Mouse (Mus musculus): ENCODE data around the gene Vps9d1. TPM values are rescaled to one million over a fixed set of nuclear protein-coding genes. Genes with fewer than 3 reads are reported as not detected.
"Not testable (repeated sequence)": the region's sequence is repeated elsewhere in the genome, so short reads cannot be mapped to it uniquely, and the experiment has no call there.

Gene Vps9d1
- total RNA-seq, 2 experiments from 2014 or later = 29.9 to 31.2 TPM

DNA sequence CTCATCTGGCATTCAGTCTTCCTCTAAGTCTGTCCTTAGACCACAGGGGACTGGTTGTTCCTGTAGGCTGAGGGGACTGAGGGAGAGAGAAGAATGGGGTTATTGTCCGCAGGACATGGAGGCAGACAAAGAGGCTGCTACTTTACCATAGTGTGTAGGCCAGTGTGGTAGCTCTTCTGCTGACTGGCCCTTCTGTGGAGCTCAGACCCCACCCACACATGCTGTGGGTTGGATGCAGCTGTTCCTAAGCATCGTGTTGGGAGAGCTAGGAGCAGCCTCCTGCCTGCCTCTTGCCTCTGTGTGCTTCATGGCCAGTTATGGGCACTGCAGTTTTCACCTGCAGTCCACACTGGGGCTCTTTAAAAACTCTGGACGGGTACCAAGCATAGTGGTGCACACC lies 3.0 kb upstream of the Vps9d1 start:
- intact Hi-C loops (cut with DNase I) = no loop called here
- DNase-seq (ENCODE audit: low spot score) = no peak

DNA sequence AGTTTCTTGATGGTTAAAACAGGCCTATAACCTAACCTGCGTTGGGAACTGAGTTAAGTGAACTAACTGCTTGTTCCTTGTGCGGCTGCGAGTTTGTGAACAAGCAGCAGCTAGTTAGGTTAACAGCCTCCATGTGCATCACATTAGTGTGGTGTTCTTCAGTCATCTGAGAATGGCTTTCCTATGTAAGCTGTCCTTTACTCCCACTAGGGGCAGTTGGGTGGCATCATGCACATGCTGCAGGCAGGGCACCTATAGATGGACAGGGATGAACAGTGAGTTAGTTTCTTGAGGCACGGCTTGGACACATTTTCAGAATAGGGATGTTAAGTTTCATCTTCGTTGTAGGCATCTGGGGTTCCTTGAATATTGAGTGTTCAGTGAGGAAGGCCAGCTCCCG lies 1.0 kb upstream of the Vps9d1 start:
- intact Hi-C loops (cut with DNase I) = no loop called here
- DNase-seq (ENCODE audit: low spot score) = no peak

DNA sequence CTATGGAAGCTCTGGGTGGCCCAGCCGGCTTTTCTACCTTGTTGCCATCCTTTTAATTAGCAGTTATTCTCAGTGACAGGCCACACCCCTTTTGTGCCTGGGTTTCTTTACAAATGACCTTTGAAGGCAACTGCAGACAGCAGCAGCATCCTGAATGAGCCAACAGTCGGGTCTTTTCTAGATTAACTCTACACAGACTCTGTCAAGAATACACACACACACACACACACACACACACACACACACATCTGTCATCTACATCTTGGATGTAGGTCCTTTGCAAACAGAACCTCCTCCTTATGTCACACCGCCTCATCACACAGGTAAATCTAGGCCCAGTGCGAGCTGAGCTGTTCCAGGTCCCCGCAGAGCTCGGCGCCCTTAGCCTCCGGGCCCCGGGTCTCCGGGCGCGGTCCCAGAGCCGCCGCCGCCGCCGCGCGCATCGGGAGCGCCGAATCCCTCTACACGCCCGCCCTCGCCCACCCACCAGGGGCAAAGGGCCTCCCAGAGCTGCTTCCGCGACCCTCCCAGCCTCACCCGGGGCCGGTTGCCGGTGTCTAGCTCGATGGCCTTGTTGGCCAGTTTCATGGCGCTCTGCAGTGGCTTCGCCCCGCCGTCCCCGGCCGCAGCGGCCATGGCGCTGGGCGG lies 573 bp downstream of the Vps9d1 start:
- no peak for DNase-seq (ENCODE audit: low spot score)
- intact Hi-C loops (cut with DNase I) = loop anchor here (5.0 kb wide), 1 partner anchor 41 kb away; the partner anchor contains the start of genes Chmp1a and Spata33

- intact Hi-C loops (cut with DNase I) = loop anchor here (5.0 kb wide), 1 partner anchor 41 kb away; the partner anchor contains the start of genes Chmp1a and Spata33
- DNase-seq (ENCODE audit: low spot score) = no peak
Measured at GRCm38 (mm10) chr8:123252925-123253324, 1.2 kb downstream of the Vps9d1 start.

- no peak for DNase-seq (ENCODE audit: low spot score)
- intact Hi-C loops (cut with DNase I) = loop anchor here (5.0 kb wide), 1 partner anchor 39 kb away; the partner anchor contains the start of genes Chmp1a and Spata33
Measured at GRCm38 (mm10) chr8:123250940-123251339, 3.2 kb downstream of the Vps9d1 start.

DNA sequence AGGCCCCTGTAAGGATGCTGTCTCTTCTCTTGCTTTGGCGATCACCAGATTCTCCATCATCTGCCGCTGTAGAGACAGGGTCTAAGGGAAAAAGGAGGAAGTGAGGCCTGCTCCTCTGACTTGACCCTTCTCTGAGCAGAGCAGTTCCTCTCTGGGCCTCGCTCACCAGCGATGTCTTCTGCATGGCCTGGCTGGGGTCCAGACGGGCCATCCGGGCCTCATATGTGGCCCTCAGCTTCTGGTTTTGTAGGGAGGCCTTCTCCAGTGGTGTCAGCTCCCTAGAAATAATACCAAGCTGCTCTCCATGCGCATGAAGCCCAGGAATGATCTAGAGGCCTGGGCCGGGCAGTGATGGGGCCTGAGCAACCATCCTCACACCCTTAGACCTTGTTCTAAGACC lies 5.6 kb downstream of the Vps9d1 start:
- no peak for DNase-seq (ENCODE audit: low spot score)
- intact Hi-C loops (cut with DNase I) = no loop called here

DNA sequence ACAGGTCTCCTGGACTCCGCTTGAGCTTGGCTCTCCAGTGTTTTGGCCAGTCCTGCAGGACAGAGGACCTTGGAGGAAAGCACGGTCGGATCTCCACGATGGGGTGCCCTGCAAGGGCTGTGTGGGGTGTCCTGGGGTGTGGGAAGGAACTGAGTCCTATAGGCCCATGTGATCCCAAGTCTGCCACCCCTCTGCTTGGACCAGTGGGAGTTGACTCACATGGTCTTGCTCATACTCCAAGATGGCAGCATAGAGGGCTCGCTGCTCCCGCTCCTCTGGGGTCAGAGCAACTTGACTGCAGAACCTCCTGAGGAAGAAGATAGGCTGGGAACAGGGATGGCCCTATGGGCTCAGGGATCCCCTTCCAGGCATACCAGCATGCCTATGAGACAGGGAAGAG lies 6.4 kb downstream of the Vps9d1 start:
- intact Hi-C loops (cut with DNase I) = no loop called here
- no peak for DNase-seq (ENCODE audit: low spot score)

DNA sequence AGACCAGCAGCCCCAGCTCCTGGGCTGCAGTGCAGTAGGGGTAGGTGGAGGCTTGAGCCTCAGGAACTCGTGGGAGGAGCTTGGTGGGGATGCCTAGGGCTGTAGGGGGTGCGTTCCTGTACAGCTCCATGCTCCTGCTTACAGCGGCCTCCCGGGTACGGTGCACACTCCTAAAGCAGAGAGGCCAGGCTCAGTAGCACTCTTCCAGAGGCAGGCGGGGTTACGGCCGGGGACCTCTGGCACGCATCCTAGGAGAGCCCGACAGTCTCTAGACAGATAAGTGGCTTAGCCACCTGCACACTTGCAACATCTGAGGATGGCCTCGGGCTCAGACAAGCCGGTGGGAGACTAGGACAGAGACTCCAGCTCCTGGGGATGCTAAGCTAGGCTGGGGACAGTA lies 8.6 kb downstream of the Vps9d1 start:
- intact Hi-C loops (cut with DNase I) = no loop called here
- DNase-seq (ENCODE audit: low spot score) = no peak

- intact Hi-C loops (cut with DNase I) = no loop called here
- DNase-seq (ENCODE audit: low spot score) = no peak
Measured at GRCm38 (mm10) chr8:123244382-123244781, 9.8 kb downstream of the Vps9d1 start.

DNA sequence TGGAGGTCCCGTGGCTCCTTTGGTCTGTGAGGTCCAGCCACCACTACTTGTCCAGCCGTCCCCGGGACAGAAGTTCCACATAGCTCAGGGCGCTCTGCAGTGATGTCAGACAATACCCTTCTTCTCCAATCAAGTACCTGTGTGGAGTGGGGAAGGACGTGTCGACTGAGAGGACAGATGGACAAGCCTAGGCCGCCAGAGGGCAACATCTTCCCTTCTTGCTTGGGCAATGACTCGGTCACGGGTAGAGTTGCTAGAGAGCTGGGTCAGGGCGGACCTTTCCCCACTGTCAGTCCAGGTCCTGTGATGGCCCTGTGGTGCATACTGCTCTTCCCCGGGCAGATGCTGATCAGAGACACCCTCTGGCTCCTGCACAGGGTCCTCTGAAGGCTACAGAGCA lies 11.1 kb downstream of the Vps9d1 start:
- intact Hi-C loops (cut with DNase I) = no loop called here

DNA sequence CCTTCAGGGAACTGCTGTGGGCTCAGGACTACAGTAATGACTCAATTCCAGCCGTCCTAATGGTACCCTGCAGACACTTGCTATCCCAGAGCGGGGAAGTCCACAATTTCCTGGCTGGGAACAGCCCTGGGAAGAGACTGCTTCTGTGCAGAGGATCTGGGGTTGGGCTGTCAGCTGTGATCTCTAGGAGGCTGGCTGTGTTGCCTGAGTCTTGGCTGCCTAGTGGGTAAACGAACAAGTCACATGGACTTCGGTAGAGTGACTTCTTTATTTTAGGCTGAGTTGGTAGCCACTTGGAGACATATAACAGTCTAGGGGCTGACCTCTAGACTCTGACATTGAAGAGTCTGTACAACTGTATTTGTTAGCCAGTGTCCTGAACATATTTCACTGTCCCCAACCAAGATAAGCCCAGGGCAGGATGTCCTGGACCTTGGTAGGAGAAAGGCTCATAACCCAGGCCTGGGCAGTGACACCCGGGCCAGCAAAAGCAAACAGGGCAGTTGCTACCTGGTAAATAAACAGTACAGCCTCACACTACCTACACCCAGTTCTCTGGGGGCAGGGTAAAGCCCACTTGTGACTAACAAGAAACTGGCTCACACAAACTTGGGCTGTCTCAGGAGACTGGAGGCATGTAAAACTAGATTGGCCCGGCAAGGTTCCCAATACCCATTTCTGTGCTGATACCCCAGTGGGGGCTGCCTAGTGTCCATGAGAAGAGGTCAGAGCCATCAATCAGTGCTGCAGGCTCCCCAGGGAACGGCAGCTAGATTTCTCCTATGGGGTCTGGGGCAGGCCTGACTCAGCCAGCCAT lies 11.8 kb downstream of the Vps9d1 start:
- no peak for DNase-seq (ENCODE audit: low spot score)
- intact Hi-C loops (cut with DNase I) = no loop called here

More for the DNA sequence above, 11.1 kb downstream of the Vps9d1 start:
- no peak for DNase-seq (ENCODE audit: low spot score)

- intact Hi-C loops (cut with DNase I) = no loop called here
- no peak for DNase-seq (ENCODE audit: low spot score)
Measured at GRCm38 (mm10) chr8:123239398-123239797, 14.8 kb downstream of the Vps9d1 start.

- intact Hi-C loops (cut with DNase I) = no loop called here
- DNase-seq (ENCODE audit: low spot score) = peak; percentile 66
Measured at GRCm38 (mm10) chr8:123235520-123236497, 18.3 kb downstream of the Vps9d1 start, which contains the start of gene Spata2l. Gene Spata2l (minus strand): TSS chr8:123236233.

DNA sequence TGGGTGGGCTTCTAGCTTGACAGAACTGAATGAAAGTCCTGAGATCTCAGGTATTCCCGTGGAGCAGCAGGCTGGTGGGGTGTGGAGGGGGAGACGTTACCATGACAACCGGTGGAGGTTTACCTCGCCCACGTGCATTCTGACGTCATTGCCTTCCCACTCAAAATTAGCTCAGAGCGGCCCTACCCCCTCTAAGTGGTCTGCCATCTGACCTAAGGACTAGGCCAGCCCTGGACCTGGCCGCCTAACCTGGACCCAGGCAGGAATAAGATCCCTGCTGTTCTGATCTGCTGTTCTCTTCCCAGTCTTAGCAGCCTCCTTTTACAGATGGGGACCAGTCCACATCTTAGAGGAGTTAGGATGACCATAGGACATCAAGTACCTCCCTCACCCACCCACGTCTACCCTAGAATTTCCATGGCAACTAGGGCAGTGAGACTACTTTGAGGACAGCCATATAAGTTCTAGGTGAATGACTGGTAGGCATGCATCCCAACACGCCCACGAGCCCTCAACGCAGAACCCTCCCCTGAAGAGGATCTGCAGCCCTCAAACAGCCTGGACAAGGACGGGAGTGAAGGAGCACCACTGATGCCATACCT lies 19.1 kb downstream of the Vps9d1 start:
- DNase-seq (ENCODE audit: low spot score) = no peak
- intact Hi-C loops (cut with DNase I) = no loop called here

GRCm38 (mm10) chr8:123233760-123234159 lies 20.4 kb downstream of the Vps9d1 start:
- no peak for DNase-seq (ENCODE audit: low spot score)
- intact Hi-C loops (cut with DNase I) = no loop called here

DNA sequence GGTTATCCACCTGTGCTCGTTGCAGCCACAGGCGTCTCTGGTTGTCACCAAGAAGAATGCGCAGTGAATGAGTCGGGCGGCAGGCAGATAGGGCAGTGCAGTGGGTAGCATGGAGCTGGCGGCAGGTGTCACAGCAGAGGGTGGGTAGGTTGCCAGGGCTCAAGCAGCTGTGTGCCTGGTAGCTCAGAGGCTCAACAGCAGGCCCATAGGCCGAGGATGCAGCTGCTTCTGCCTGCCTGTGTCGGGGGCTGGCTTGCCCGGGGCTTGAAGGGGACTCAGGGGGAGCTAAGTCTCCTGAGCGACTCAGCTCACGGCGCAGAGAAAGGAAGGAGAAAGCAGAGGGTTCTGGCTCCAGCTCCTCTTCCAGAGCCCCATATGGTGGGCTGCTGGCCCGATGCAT lies 20.8 kb downstream of the Vps9d1 start:
- no peak for DNase-seq (ENCODE audit: low spot score)
- intact Hi-C loops (cut with DNase I) = no loop called here

DNA sequence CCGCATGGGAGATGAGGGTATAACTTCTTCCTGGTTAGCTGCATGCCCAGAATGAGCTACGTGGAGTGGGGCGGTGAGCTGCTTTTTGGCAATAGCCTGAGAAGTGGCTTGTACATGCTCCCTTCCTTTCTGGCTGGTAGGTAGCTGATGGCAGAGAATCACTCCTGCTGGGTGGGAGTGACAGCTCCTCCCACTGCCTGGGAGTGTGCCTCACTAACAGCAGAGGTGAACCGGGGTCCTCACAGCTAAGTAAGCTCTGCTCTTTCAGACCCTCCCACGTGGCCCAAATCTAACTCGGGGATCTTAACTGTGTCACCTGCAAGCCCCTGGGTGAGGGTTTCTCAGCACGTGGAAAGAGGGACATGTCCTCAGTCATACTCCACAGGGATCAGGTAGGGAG lies 21.6 kb downstream of the Vps9d1 start:
- intact Hi-C loops (cut with DNase I) = no loop called here
- no peak for DNase-seq (ENCODE audit: low spot score)

GRCm38 (mm10) chr8:123231742-123232141 lies 22.4 kb downstream of the Vps9d1 start:
- no peak for DNase-seq (ENCODE audit: low spot score)
- intact Hi-C loops (cut with DNase I) = no loop called here

DNA sequence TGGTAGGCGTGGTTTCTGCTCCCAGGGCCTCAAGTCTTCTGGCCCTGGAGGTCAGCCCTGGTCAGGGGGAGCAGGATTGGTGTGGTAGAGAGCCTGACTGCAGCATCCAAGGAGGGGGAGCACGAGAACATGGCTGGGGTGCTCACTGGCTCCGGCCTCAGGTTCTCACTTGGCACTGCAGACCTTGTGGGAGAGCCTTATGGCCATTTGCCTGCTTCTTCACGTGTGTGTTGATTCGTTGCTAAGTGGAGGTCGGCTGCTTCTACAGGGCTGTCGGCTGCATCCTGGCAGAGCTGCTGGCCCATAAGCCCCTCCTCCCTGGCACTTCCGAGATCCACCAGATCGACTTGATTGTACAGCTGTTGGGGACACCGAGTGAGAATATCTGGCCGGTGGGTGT lies 23.8 kb downstream of the Vps9d1 start:
- DNase-seq (ENCODE audit: low spot score); intact Hi-C loops (cut with DNase I): not testable (repeated sequence)

DNA sequence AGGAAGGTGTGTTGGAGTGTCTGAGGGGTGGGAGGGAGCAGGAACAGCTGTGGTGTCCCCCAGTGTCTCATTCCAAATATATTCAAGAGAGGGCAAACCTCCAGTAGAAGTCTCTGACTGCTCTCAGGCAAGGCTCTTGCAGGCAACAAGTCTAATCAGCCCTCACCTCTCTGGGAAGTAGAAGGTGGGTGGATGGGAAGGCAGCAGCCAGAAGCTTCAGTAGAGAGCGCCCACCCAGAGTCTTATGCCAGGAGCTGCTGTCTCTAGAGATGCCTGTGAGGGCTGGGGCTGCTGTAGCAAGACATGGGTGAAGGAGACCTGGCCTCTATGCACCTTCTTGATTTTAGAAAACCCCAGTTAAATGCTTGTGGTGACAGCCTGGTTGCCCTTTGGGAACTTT lies 25.7 kb downstream of the Vps9d1 start:
- intact Hi-C loops (cut with DNase I) = no loop called here
- DNase-seq (ENCODE audit: low spot score) = no peak
